26 mouse cellular contexts compared by ENCODE assay signal in genomic region chr5:24502786-24503185, GRCm38 (mm10). TPM values are rescaled to one million over a fixed set of nuclear protein-coding genes. Genes with fewer than 3 reads are reported as not detected.
DNase-seq lines count a peak whose midpoint lies in the region; ATAC-seq and TF ChIP-seq lines count a peak whose summit lies in the region.
"Had no signal": no experiment of that assay in that cellular context is flagged by ENCODE, and none has a peak within 500 bp of the region (broad histone marks: within the 10 kb centered on the region; RNA-seq: fewer than 3 reads in every experiment).

No protein-coding gene starts in this region.

- TF ChIP-seq EP300 in lung, postnatal 0 days (IDR thresholded peaks at IDR 0.05), result no peak

- ATAC-seq in kidney, embryonic 14.5 days (ENCODE audit: low FRiP score, low TSS enrichment), result no peak
- ATAC-seq in lung, postnatal 0 days, result 0 out of 2 replicates have a peak, but pooled peaks have one; percentile 9
- no peak for ATAC-seq in CD4-positive, CD25-positive, alpha-beta regulatory T cell, adult 4 months
- ATAC-seq: forebrain, embryonic 14.5 days had no signal

- intact Hi-C loops in heart, postnatal 36 days (cut with DNase I), result no loop called here

- H3K36me3 ChIP-seq in kidney, embryonic 14.5 days (ENCODE audit: control insufficient read depth, insufficient read depth, low read length), result peaks cover 45% of the 10 kb centered on the region
- H3K36me3 ChIP-seq in lung, postnatal 0 days (ENCODE audit: insufficient read depth, low read length), result peaks cover 25% of the 10 kb centered on the region; the same call in 1 of the 2 replicates

- H3K4me1 ChIP-seq in kidney, embryonic 14.5 days (ENCODE audit: control insufficient read depth, insufficient read depth, low read length), result peaks cover 2% of the 10 kb centered on the region; the same call in 1 of the 2 replicates
- no peaks in the 10 kb centered on the region for H3K4me1 ChIP-seq in lung, postnatal 0 days (ENCODE audit: insufficient read depth, low read depth, low read length)

- DNase-seq in kidney, adult 11 months, result peak; percentile 64
- DNase-seq in lung, postnatal 0 days (ENCODE audit: low spot score), result no peak
- DNase-seq in lung, postnatal 14 days, result no peak
- DNase-seq in kidney, adult 8-10 months, result peak; percentile 44 to 63
- DNase-seq in kidney, postnatal 25 days, result peak; percentile 56 to 71
- no peak for DNase-seq in heart, postnatal 36 days
- DNase-seq: adrenal gland, adult 8-10 months; adrenal gland, postnatal 36 days; B cell, adult 2 months; cerebellum, adult 2 months; embryo, embryonic 11 days; gastrocnemius, postnatal 36 days; heart, adult 11 months; heart, postnatal 10 days had no signal

- TF ChIP-seq CTCF in lung, postnatal 0 days (IDR thresholded peaks at IDR 0.05), result no peak

- no peak overlapping the region for H3K4me3 ChIP-seq in kidney, embryonic 14.5 days (ENCODE audit: low read length)
- no peak overlapping the region for H3K4me3 ChIP-seq in lung, postnatal 0 days (ENCODE audit: low read depth, low read length)
- H3K4me3 ChIP-seq: embryonic facial prominence, embryonic 15.5 days; erythroblast, embryonic 14.5 days; forebrain, embryonic 10.5 days; hindbrain, embryonic 13.5 days had no signal

- peaks cover 6% of the 10 kb centered on the region; the same call in 1 of the 2 replicates for H3K27me3 ChIP-seq in kidney, embryonic 14.5 days (ENCODE audit: control insufficient read depth, insufficient read depth, low read length)
- 0 out of 2 replicates have a peak, but pooled peaks cover 7% of the 10 kb centered on the region for H3K27me3 ChIP-seq in lung, postnatal 0 days (replicated peaks; ENCODE audit: insufficient read depth, low read length)

- WGBS in kidney, embryonic 14.5 days, result 69% methylated on average over 4 of the region's 4 CpGs
- 59% methylated on average over 4 of the region's 4 CpGs for WGBS in lung, postnatal 0 days

- H3K9ac ChIP-seq in kidney, embryonic 14.5 days (ENCODE audit: low read depth, low read length), result no peak overlapping the region
- H3K9ac ChIP-seq in lung, postnatal 0 days (replicated peaks; ENCODE audit: low read depth), result no peak overlapping the region
- H3K9ac ChIP-seq: embryonic facial prominence, embryonic 15.5 days; hindbrain, embryonic 13.5 days had no signal

- no peaks in the 10 kb centered on the region for H3K9me3 ChIP-seq in kidney, embryonic 14.5 days (ENCODE audit: control insufficient read depth, low read length)
- H3K9me3 ChIP-seq in lung, postnatal 0 days (ENCODE audit: low read length), result no peaks in the 10 kb centered on the region
- H3K9me3 ChIP-seq: embryonic facial prominence, embryonic 15.5 days; forebrain, embryonic 10.5 days; hindbrain, embryonic 13.5 days had no signal

- H3K4me2 ChIP-seq in kidney, embryonic 14.5 days (replicated peaks; ENCODE audit: low read depth, low read length), result no peak overlapping the region
- H3K4me2 ChIP-seq in lung, postnatal 0 days (replicated peaks; ENCODE audit: low read depth, low read length), result no peak overlapping the region
- H3K4me2 ChIP-seq: embryonic facial prominence, embryonic 15.5 days; hindbrain, embryonic 13.5 days had no signal

- no peak overlapping the region for H3K27ac ChIP-seq in kidney, embryonic 14.5 days (ENCODE audit: low read depth, low read length)
- no peak overlapping the region for H3K27ac ChIP-seq in lung, postnatal 0 days (ENCODE audit: low read length)
- H3K27ac ChIP-seq: embryonic facial prominence, embryonic 15.5 days; forebrain, embryonic 10.5 days; hindbrain, embryonic 13.5 days had no signal

RNA-seq across cellular contexts. Expression of gene Gbx1, which starts 24.2 kb away (rescaled TPM):
- 0.05 TPM in 1 of 2 replicates, not detected in the other for polyA plus RNA-seq in kidney, embryonic 14.5 days (2014; fragmentation: Nextera tagmentation; extraction: Ambion mirVana)
- polyA plus RNA-seq in lung, postnatal 0 days (2015; fragmentation: Nextera tagmentation; extraction: Ambion mirVana), result 0.06 TPM in 1 of 2 replicates, not detected in the other
- not detected for polyA plus RNA-seq in CD4-positive, CD25-positive, alpha-beta regulatory T cell, adult 4 months (2017; shearing (Covaris generic))
- total RNA-seq in heart, postnatal 36 days (2021), result not detected
- total RNA-seq: adrenal gland, adult 8-10 months; adrenal gland, postnatal 36 days; common myeloid progenitor, adult 5-6 weeks; gastrocnemius, adult 8-10 months; gastrocnemius, postnatal 36 days; hematopoietic stem cell, adult 5-6 weeks had no signal
- polyA plus RNA-seq: embryonic facial prominence, embryonic 15.5 days; erythroblast, embryonic 14.5 days had no signal

RNA-seq across cellular contexts. Expression of gene Asb10, which starts 38.0 kb away (rescaled TPM):
- polyA plus RNA-seq in kidney, embryonic 14.5 days (2014; fragmentation: Nextera tagmentation; extraction: Ambion mirVana), result 0.54 and 0.91 TPM in 2 replicates
- polyA plus RNA-seq in lung, postnatal 0 days (2015; fragmentation: Nextera tagmentation; extraction: Ambion mirVana), result 0.21 and 0.29 TPM in 2 replicates
- polyA plus RNA-seq in CD4-positive, CD25-positive, alpha-beta regulatory T cell, adult 4 months (2017; shearing (Covaris generic)), result not detected
- 10 to 100 TPM; 73.0 to 82.3 TPM for total RNA-seq in heart, postnatal 36 days (2021)
- total RNA-seq: hematopoietic stem cell, adult 5-6 weeks had no signal
- polyA plus RNA-seq: erythroblast, embryonic 14.5 days had no signal

RNA-seq across cellular contexts. Expression of gene Agap3, which starts 50.8 kb away (rescaled TPM):
- 19.7 and 24.7 TPM in 2 replicates for polyA plus RNA-seq in kidney, embryonic 14.5 days (2014; fragmentation: Nextera tagmentation; extraction: Ambion mirVana)
- polyA plus RNA-seq in lung, postnatal 0 days (2015; fragmentation: Nextera tagmentation; extraction: Ambion mirVana), result 44.7 and 51.2 TPM in 2 replicates
- 1 to 10 TPM; 5.5 to 8.6 TPM for polyA plus RNA-seq in CD4-positive, CD25-positive, alpha-beta regulatory T cell, adult 4 months (2017; shearing (Covaris generic))
- 10 to 100 TPM; 83.6 to 91.1 TPM for total RNA-seq in heart, postnatal 36 days (2021)

RNA-seq across cellular contexts. Expression of gene 4931409K22Rik, which starts 53.8 kb away (rescaled TPM):
- polyA plus RNA-seq in kidney, embryonic 14.5 days (2014; fragmentation: Nextera tagmentation; extraction: Ambion mirVana), result 0.26 and 0.34 TPM in 2 replicates
- not detected in 2 replicates for polyA plus RNA-seq in lung, postnatal 0 days (2015; fragmentation: Nextera tagmentation; extraction: Ambion mirVana)
- polyA plus RNA-seq in CD4-positive, CD25-positive, alpha-beta regulatory T cell, adult 4 months (2017; shearing (Covaris generic)), result not detected
- not detected for total RNA-seq in heart, postnatal 36 days (2021)
- total RNA-seq: adrenal gland, adult 8-10 months; adrenal gland, postnatal 36 days; common myeloid progenitor, adult 5-6 weeks; gastrocnemius, adult 8-10 months; gastrocnemius, postnatal 36 days; heart, postnatal 10 days; hematopoietic stem cell, adult 5-6 weeks had no signal
- polyA plus RNA-seq: cerebellum, adult 2 months; embryonic facial prominence, embryonic 11.5 days; erythroblast, embryonic 14.5 days; heart, embryonic 14.5 days had no signal

RNA-seq across cellular contexts. Expression of gene Tmub1, which starts 55.1 kb away (rescaled TPM):
- 23.8 and 25.7 TPM in 2 replicates for polyA plus RNA-seq in kidney, embryonic 14.5 days (2014; fragmentation: Nextera tagmentation; extraction: Ambion mirVana)
- 16.6 and 17.7 TPM in 2 replicates for polyA plus RNA-seq in lung, postnatal 0 days (2015; fragmentation: Nextera tagmentation; extraction: Ambion mirVana)
- 10 to 100 TPM; 72.9 to 95.2 TPM for polyA plus RNA-seq in CD4-positive, CD25-positive, alpha-beta regulatory T cell, adult 4 months (2017; shearing (Covaris generic))
- 10 to 100 TPM; 11.7 to 12.1 TPM for total RNA-seq in heart, postnatal 36 days (2021)

Comparison
In these comparisons a context has a peak if more than half of its experiments do, and no peak if none do; other contexts are left out.
1. DNase-seq: peak in kidney, adult 11 months (single experiment), kidney, adult 8-10 months (2 of 2) and kidney, postnatal 25 days (2 of 2); none in lung, postnatal 0 days (single experiment), lung, postnatal 14 days (single experiment) and heart, postnatal 36 days (0 of 2).